ENCODE assay signal across 11 mouse cellular contexts in the genomic region with DNA sequence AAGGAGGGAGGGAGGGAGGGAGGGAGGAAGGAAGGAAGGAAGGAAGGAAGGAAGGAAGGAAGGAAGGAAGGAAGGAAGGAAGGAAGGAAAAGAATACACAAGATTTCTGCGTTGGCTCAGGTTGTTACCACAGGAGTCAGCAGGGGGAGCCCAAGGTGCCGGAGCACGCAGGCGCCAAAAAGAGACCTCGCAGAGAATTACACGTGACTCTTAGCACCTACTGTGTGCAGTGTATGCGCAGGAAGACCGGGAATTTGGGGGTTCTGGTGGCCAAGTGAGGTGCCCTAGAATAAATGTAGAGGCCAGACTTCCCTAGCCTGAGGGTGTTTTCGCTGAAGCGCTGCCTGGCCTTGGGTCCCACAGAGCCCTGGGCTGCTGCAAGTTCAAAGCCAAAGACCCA.
DNase-seq lines count a peak whose midpoint lies in the region; ATAC-seq and TF ChIP-seq lines count a peak whose summit lies in the region.
"Had no signal": no experiment of that assay in that cellular context is flagged by ENCODE, and none has a peak within 500 bp of the region (broad histone marks: within the 10 kb centered on the region; RNA-seq: fewer than 3 reads in every experiment).

No protein-coding gene starts in this region.

- TF ChIP-seq EP300 in heart, adult 2 months (IDR thresholded peaks at IDR 0.05; ENCODE audit: insufficient read depth, low read depth, low read length), result no peak

- H3K79me2 ChIP-seq in heart, adult 2 months (replicated peaks; ENCODE audit: control insufficient read depth, insufficient read depth, low read length), result no peaks in the 10 kb centered on the region

- CTCF ChIA-PET in Patski (lab: Charles Lee), result no interaction called here

- POLR2A ChIA-PET in Patski (lab: Charles Lee), result no interaction called here

- no peak for DNase-seq in heart, adult 2 months
- no peak for DNase-seq in heart, adult 8-10 months (ENCODE audit: low spot score)
- DNase-seq in lung, embryonic 14.5 days, result no peak
- no peak for DNase-seq in lung, postnatal 10 days
- DNase-seq in Patski (ENCODE audit: low read depth, low spot score), result no peak
- DNase-seq in spleen, postnatal 36 days (ENCODE audit: low spot score in 2 of 2), result no peak
- DNase-seq: gastrocnemius, postnatal 14 days; kidney, adult 18-20 months had no signal

- H3K9me3 ChIP-seq in lung, embryonic 14.5 days (ENCODE audit: low read depth, low read length), result no peaks in the 10 kb centered on the region
- H3K9me3 ChIP-seq in neural tube, embryonic 15.5 days (replicated peaks), result no peaks in the 10 kb centered on the region
- H3K9me3 ChIP-seq: limb, embryonic 13.5 days had no signal

- no peak overlapping the region for H3K4me2 ChIP-seq in lung, embryonic 14.5 days
- peak overlapping the region; percentile 29 for H3K4me2 ChIP-seq in neural tube, embryonic 15.5 days
- H3K4me2 ChIP-seq: limb, embryonic 13.5 days had no signal

- no peak for ATAC-seq in lung, embryonic 14.5 days (ENCODE audit: insufficient read depth)
- no peak for ATAC-seq in Patski
- ATAC-seq in neural tube, embryonic 15.5 days (ENCODE audit: low FRiP score), result no peak

- H3K4me3 ChIP-seq in heart, adult 2 months, result no peak overlapping the region
- no peak overlapping the region for H3K4me3 ChIP-seq in lung, embryonic 14.5 days (ENCODE audit: low read depth, low read length)
- no peak overlapping the region for H3K4me3 ChIP-seq in neural tube, embryonic 15.5 days (replicated peaks)
- H3K4me3 ChIP-seq: limb, embryonic 13.5 days; myocyte had no signal

- peak; percentile 54 for TF ChIP-seq CTCF in heart, adult 2 months (IDR thresholded peaks at IDR 0.05)
- TF ChIP-seq CTCF in lung, embryonic 14.5 days (IDR thresholded peaks at IDR 0.05; ENCODE audit: low read depth), result peak; percentile 47
- peak; percentile 52 for TF ChIP-seq CTCF in Patski (IDR thresholded peaks at IDR 0.05)

- in situ Hi-C loops in Patski (cut with MboI; ENCODE audit: low pct_unique_long_range_greater_than_20kb), result no loop called here

- no peaks in the 10 kb centered on the region for H3K36me3 ChIP-seq in heart, adult 2 months (ENCODE audit: control insufficient read depth, insufficient read depth, low read length)
- no peaks in the 10 kb centered on the region for H3K36me3 ChIP-seq in lung, embryonic 14.5 days (ENCODE audit: insufficient read depth)
- H3K36me3 ChIP-seq in neural tube, embryonic 15.5 days, result no peaks in the 10 kb centered on the region
- H3K36me3 ChIP-seq: limb, embryonic 13.5 days had no signal

- WGBS in heart, adult 2 months, result 9% methylated on average over 10 of the region's 10 CpGs
- 6% methylated on average over 10 of the region's 10 CpGs for WGBS in lung, embryonic 14.5 days
- WGBS in neural tube, embryonic 15.5 days, result 8% methylated on average over 10 of the region's 10 CpGs

- H3K9ac ChIP-seq in heart, adult 2 months (ENCODE audit: low read depth, low read length), result no peak overlapping the region
- H3K9ac ChIP-seq in lung, embryonic 14.5 days, result no peak overlapping the region
- H3K9ac ChIP-seq in neural tube, embryonic 15.5 days (replicated peaks), result no peak overlapping the region
- H3K9ac ChIP-seq: limb, embryonic 13.5 days had no signal

- no peak overlapping the region for H3K27ac ChIP-seq in heart, adult 2 months
- no peak overlapping the region for H3K27ac ChIP-seq in lung, embryonic 14.5 days (ENCODE audit: low read depth)
- H3K27ac ChIP-seq in neural tube, embryonic 15.5 days (replicated peaks), result no peak overlapping the region
- H3K27ac ChIP-seq: limb, embryonic 13.5 days had no signal

- no peaks in the 10 kb centered on the region for H3K4me1 ChIP-seq in heart, adult 2 months (ENCODE audit: control insufficient read depth, insufficient read depth, low read length)
- no peaks in the 10 kb centered on the region for H3K4me1 ChIP-seq in lung, embryonic 14.5 days (ENCODE audit: insufficient read depth)
- peaks cover 25% of the 10 kb centered on the region for H3K4me1 ChIP-seq in neural tube, embryonic 15.5 days
- H3K4me1 ChIP-seq: limb, embryonic 13.5 days had no signal

- H3K27me3 ChIP-seq in heart, adult 2 months (ENCODE audit: control insufficient read depth, insufficient read depth, low read length), result peaks cover 8% of the 10 kb centered on the region; the same call in 1 of the 2 replicates
- peaks cover 84% of the 10 kb centered on the region for H3K27me3 ChIP-seq in lung, embryonic 14.5 days (ENCODE audit: insufficient read depth, low read length)
- H3K27me3 ChIP-seq in Patski, result peaks cover 70% of the 10 kb centered on the region
- H3K27me3 ChIP-seq in neural tube, embryonic 15.5 days (replicated peaks), result peaks cover 36% of the 10 kb centered on the region

- intact Hi-C loops in heart, adult 2 months (cut with DNase I), result no loop called here

- no peak for TF ChIP-seq POLR2A in heart, adult 2 months (IDR thresholded peaks at IDR 0.05; ENCODE audit: insufficient read depth, low read depth, low read length)
